ENCODE assay signal across 21 mouse cellular contexts in genomic region chr4:14290436-14291152, GRCm38 (mm10).
DNase-seq lines count a peak whose midpoint lies in the region; ATAC-seq and TF ChIP-seq lines count a peak whose summit lies in the region.
"Had no signal": no experiment of that assay in that cellular context is flagged by ENCODE, and none has a peak within 500 bp of the region (broad histone marks: within the 10 kb centered on the region; RNA-seq: fewer than 3 reads in every experiment).

No protein-coding gene starts in this region.

- no peak overlapping the region for H3K27ac ChIP-seq in heart, embryonic 15.5 days
- H3K27ac ChIP-seq in testis, adult 2 months (ENCODE audit: control insufficient read depth, insufficient read depth, low read depth, low read length), result no peak overlapping the region
- 0 out of 2 replicates have a peak overlapping the region, but pooled peaks have one; percentile 10 for H3K27ac ChIP-seq in liver, embryonic 12.5 days
- H3K27ac ChIP-seq: embryonic facial prominence, embryonic 12.5 days; hindbrain, postnatal 0 days; layer of hippocampus, adult 2 months; limb, embryonic 13.5 days; lung, embryonic 15.5 days; macrophage; midbrain, embryonic 12.5 days; stomach, postnatal 0 days had no signal

- no peaks in the 10 kb centered on the region for H3K27me3 ChIP-seq in heart, embryonic 15.5 days
- H3K27me3 ChIP-seq in testis, adult 2 months (ENCODE audit: control insufficient read depth, insufficient read depth, low read length), result no peaks in the 10 kb centered on the region
- H3K27me3 ChIP-seq in liver, embryonic 12.5 days (replicated peaks), result no peaks in the 10 kb centered on the region
- H3K27me3 ChIP-seq: embryonic facial prominence, embryonic 12.5 days; limb, embryonic 13.5 days; lung, embryonic 15.5 days; midbrain, embryonic 12.5 days had no signal

- 47% methylated on average over 18 of the region's 18 CpGs for WGBS in heart, embryonic 15.5 days
- WGBS in liver, embryonic 12.5 days (ENCODE audit: insufficient replicate concordance), result 33% methylated on average over 18 of the region's 18 CpGs
- 75% methylated on average over 18 of the region's 18 CpGs for WGBS in lung, adult 2 months

- H3K9ac ChIP-seq in heart, embryonic 15.5 days, result no peak overlapping the region
- H3K9ac ChIP-seq in liver, embryonic 12.5 days, result no peak overlapping the region
- H3K9ac ChIP-seq: embryonic facial prominence, embryonic 12.5 days; forebrain, postnatal 0 days; limb, embryonic 13.5 days; lung, embryonic 15.5 days; midbrain, embryonic 12.5 days had no signal

- peak overlapping the region; percentile 46 for H3K4me2 ChIP-seq in heart, embryonic 15.5 days
- H3K4me2 ChIP-seq in liver, embryonic 12.5 days, result peak overlapping the region; percentile 44
- H3K4me2 ChIP-seq: embryonic facial prominence, embryonic 12.5 days; limb, embryonic 13.5 days; lung, embryonic 15.5 days; midbrain, embryonic 12.5 days had no signal

- H3K9me3 ChIP-seq in heart, embryonic 15.5 days (replicated peaks), result no peaks in the 10 kb centered on the region
- no peaks in the 10 kb centered on the region for H3K9me3 ChIP-seq in liver, embryonic 12.5 days (replicated peaks)
- H3K9me3 ChIP-seq: embryonic facial prominence, embryonic 12.5 days; limb, embryonic 13.5 days; lung, embryonic 15.5 days; midbrain, embryonic 12.5 days had no signal

- H3K4me3 ChIP-seq in heart, embryonic 15.5 days, result peak overlapping the region; percentile 25
- H3K4me3 ChIP-seq in testis, adult 2 months (ENCODE audit: control insufficient read depth, low read depth, low read length), result peak overlapping the region; percentile 59
- peak overlapping the region; percentile 28 for H3K4me3 ChIP-seq in liver, embryonic 12.5 days
- H3K4me3 ChIP-seq in lung, adult 2 months (replicated peaks; ENCODE audit: extremely low read depth, low read depth, low read length), result no peak overlapping the region
- H3K4me3 ChIP-seq: embryonic facial prominence, embryonic 12.5 days; layer of hippocampus, adult 2 months; limb, embryonic 13.5 days; lung, embryonic 15.5 days; midbrain, embryonic 12.5 days had no signal

- DNase-seq in heart, postnatal 25 days (ENCODE audit: low spot score), result no peak
- DNase-seq in testis, postnatal 14 days (ENCODE audit: low spot score), result no peak
- DNase-seq in thymus, postnatal 10 days (ENCODE audit: low spot score in 2 of 2), result no peak
- DNase-seq in lung, adult 2 months, result no peak
- DNase-seq: adrenal gland, postnatal 10 days; cerebellum, adult 2 months; forebrain, postnatal 0 days; kidney, adult 11 months; kidney, postnatal 10 days had no signal

- no peak for TF ChIP-seq CTCF in testis, adult 2 months (IDR thresholded peaks at IDR 0.05; ENCODE audit: control insufficient read depth, insufficient read depth, insufficient replicate concordance, low read depth, low read length)
- no peak for TF ChIP-seq CTCF in lung, adult 2 months (IDR thresholded peaks at IDR 0.05; ENCODE audit: insufficient read depth, low read length)

- H3K4me1 ChIP-seq in heart, embryonic 15.5 days (replicated peaks), result 0 out of 2 replicates have a peak, but pooled peaks cover 6% of the 10 kb centered on the region
- peaks cover 7% of the 10 kb centered on the region for H3K4me1 ChIP-seq in testis, adult 2 months (ENCODE audit: control insufficient read depth, insufficient read depth, low read length)
- 0 out of 2 replicates have a peak, but pooled peaks cover 4% of the 10 kb centered on the region for H3K4me1 ChIP-seq in liver, embryonic 12.5 days
- no peaks in the 10 kb centered on the region for H3K4me1 ChIP-seq in lung, adult 2 months (ENCODE audit: control insufficient read depth, insufficient read depth, low read length)
- H3K4me1 ChIP-seq: embryonic facial prominence, embryonic 12.5 days; limb, embryonic 13.5 days; lung, embryonic 15.5 days; midbrain, embryonic 12.5 days had no signal

- H3K36me3 ChIP-seq in heart, embryonic 15.5 days, result no peaks in the 10 kb centered on the region
- no peaks in the 10 kb centered on the region for H3K36me3 ChIP-seq in testis, adult 2 months (ENCODE audit: control insufficient read depth, insufficient read depth, low read length)
- no peaks in the 10 kb centered on the region for H3K36me3 ChIP-seq in liver, embryonic 12.5 days
- H3K36me3 ChIP-seq: embryonic facial prominence, embryonic 12.5 days; limb, embryonic 13.5 days; lung, embryonic 15.5 days; midbrain, embryonic 12.5 days had no signal

- TF ChIP-seq POLR2A in testis, adult 2 months (IDR thresholded peaks at IDR 0.05; ENCODE audit: control insufficient read depth, low read depth, low read length), result no peak
- TF ChIP-seq POLR2A in lung, adult 2 months (IDR thresholded peaks at IDR 0.05; ENCODE audit: borderline replicate concordance, extremely low read depth, low read depth, low read length), result no peak

- intact Hi-C loops in heart, postnatal 25 days (cut with DNase I), result no loop called here

- ATAC-seq in heart, embryonic 15.5 days (replicated peaks; ENCODE audit: insufficient number of reproducible peaks, insufficient read depth, low FRiP score, low read depth), result no peak
- ATAC-seq in liver, embryonic 12.5 days, result peak; percentile 57; the same call in 1 of the 2 replicates
- ATAC-seq: CD4-positive, CD25-positive, alpha-beta regulatory T cell, adult 4 months; forebrain, postnatal 0 days; hindbrain, postnatal 0 days had no signal
